Mouse (Mus musculus) heart, embryonic 11.5 days (tissue): ENCODE data around the gene Dclk1. TPM values are rescaled to one million over a fixed set of nuclear protein-coding genes. Genes with fewer than 3 reads are reported as not detected.
A peak's percentile ranks its signal among the peaks of the same experiment; 100 is the strongest.

Experiments
- ATAC-seq: fragments of 200-750 bp; cut with Nextera tagmentation; replicated peaks from 2 replicates; pipeline ENCODE4 v1.8.0; 2017; ENCODE audit warnings: moderate library complexity; ENCODE audit not compliant: insufficient number of reproducible peaks, low FRiP score, low TSS enrichment
- H3K27ac ChIP-seq: fragments of 300-500 bp; sonication (generic); 2 replicates; pipeline ENCODE4 v1.5.1; 2014; ENCODE audit warnings: mild to moderate bottlenecking, low read depth, low read length
- H3K27me3 ChIP-seq: fragments of 300-500 bp; sonication (generic); 2 replicates; pipeline ENCODE4 v1.6.1; 2014; ENCODE audit warnings: mild to moderate bottlenecking, low read length, mixed read lengths; ENCODE audit not compliant: control insufficient read depth, insufficient read depth
- H3K36me3 ChIP-seq: fragments of 300-500 bp; sonication (generic); 2 replicates; pipeline ENCODE4 v1.6.1; 2014; ENCODE audit warnings: mild to moderate bottlenecking, low read length, moderate library complexity, mixed read lengths; ENCODE audit not compliant: control insufficient read depth, insufficient read depth
- H3K4me1 ChIP-seq: fragments of 300-500 bp; sonication (generic); 2 replicates; pipeline ENCODE4 v1.6.1; 2014; ENCODE audit warnings: low read length; ENCODE audit not compliant: control insufficient read depth, insufficient read depth
- H3K4me2 ChIP-seq: fragments of 300-500 bp; sonication (generic); 2 replicates; pipeline ENCODE4 v1.6.1; 2014; ENCODE audit warnings: mild to moderate bottlenecking, moderate library complexity
- H3K4me3 ChIP-seq: fragments of 300-500 bp; sonication (generic); 2 replicates; pipeline ENCODE4 v1.5.1; 2014; ENCODE audit warnings: low read depth, low read length
- H3K9ac ChIP-seq: fragments of 300-500 bp; sonication (generic); 2 replicates; pipeline ENCODE4 v1.6.1; 2014; ENCODE audit warnings: mild to moderate bottlenecking, low read depth, low read length, moderate library complexity
- H3K9me3 ChIP-seq: fragments of 300-500 bp; sonication (generic); replicated peaks from 2 replicates; pipeline ENCODE4 v1.6.1; 2016; ENCODE audit warnings: low read length; ENCODE audit not compliant: control insufficient read depth
- WGBS: fragments of 180-500 bp; shearing (Covaris S2); extraction: QIAGEN DNeasy Blood & Tissue Kit; methylation state at CpG from one replicate; pipeline ENCODE4 v1.1.7; 2014; ENCODE audit not compliant: insufficient replicate concordance; 5-methylcytosine and 5-hydroxymethylcytosine counted together
- polyA plus RNA-seq: library from polyadenylated mRNA; unstranded; fragments of >200 nt; fragmentation: Nextera tagmentation; extraction: Ambion mirVana; gene quantifications from 2 replicates; pipeline ENCODE4 v1.2.1, GENCODE M21; 2014

The Dclk1 gene
- polyA plus RNA-seq, 1 experiment from 2014 or later: 4.7 TPM

GRCm38 (mm10) chr3:55404751-55405150 is 162.6 kb downstream of the Dclk1 start:
- WGBS: 92% methylated on average over 7 of the region's 7 CpGs
- Histone ChIP-seq H3K27me3 (no peaks in the 10 kb centered on the region), H3K36me3 (no peaks in the 10 kb centered on the region), H3K4me2 (no peak overlapping the region), H3K4me3 (no peak overlapping the region), H3K9me3 (no peaks in the 10 kb centered on the region), H3K4me1 (no peaks in the 10 kb centered on the region), H3K27ac (no peak overlapping the region), H3K9ac (no peak overlapping the region)
- ATAC-seq: no peak

- no peak overlapping the region for H3K4me3 ChIP-seq
- no peak overlapping the region for H3K4me2 ChIP-seq
- H3K9ac ChIP-seq: no peak overlapping the region
- 77% methylated on average over 7 of the region's 7 CpGs for WGBS
- no peak overlapping the region for H3K27ac ChIP-seq
- no peaks in the 10 kb centered on the region for H3K9me3 ChIP-seq
- H3K36me3 ChIP-seq: no peaks in the 10 kb centered on the region
- no peaks in the 10 kb centered on the region for H3K4me1 ChIP-seq
- no peak for ATAC-seq
- H3K27me3 ChIP-seq: no peaks in the 10 kb centered on the region
Measured at GRCm38 (mm10) chr3:55406616-55407015, 164.5 kb downstream of the Dclk1 start.

- H3K4me1 ChIP-seq: peaks cover 2% of the 10 kb centered on the region; the same call in 1 of the 2 replicates
- no peaks in the 10 kb centered on the region for H3K27me3 ChIP-seq
- H3K4me3 ChIP-seq: no peak overlapping the region
- ATAC-seq: no peak
- no peak overlapping the region for H3K4me2 ChIP-seq
- H3K9me3 ChIP-seq: 0 out of 2 replicates have a peak, but pooled peaks cover 3% of the 10 kb centered on the region
- no peak overlapping the region for H3K27ac ChIP-seq
- H3K36me3 ChIP-seq: no peaks in the 10 kb centered on the region
- H3K9ac ChIP-seq: no peak overlapping the region
Measured at GRCm38 (mm10) chr3:55411547-55411946, 169.4 kb downstream of the Dclk1 start.

GRCm38 (mm10) chr3:55415527-55415950 is 173.4 kb downstream of the Dclk1 start:
- H3K4me1 ChIP-seq: peaks cover 10% of the 10 kb centered on the region
- H3K4me3 ChIP-seq: 0 out of 2 replicates have a peak overlapping the region, but pooled peaks have one; percentile 12
- H3K9me3 ChIP-seq: 0 out of 2 replicates have a peak, but pooled peaks cover 3% of the 10 kb centered on the region
- no peak overlapping the region for H3K27ac ChIP-seq
- WGBS: 27% methylated on average over 14 of the region's 14 CpGs
- no peaks in the 10 kb centered on the region for H3K27me3 ChIP-seq
- H3K36me3 ChIP-seq: no peaks in the 10 kb centered on the region
- H3K4me2 ChIP-seq: peak overlapping the region; percentile 54
- H3K9ac ChIP-seq: peak overlapping the region; percentile 34; the same call in 1 of the 2 replicates
- no peak for ATAC-seq

GRCm38 (mm10) chr3:55418845-55419244 is 176.7 kb downstream of the Dclk1 start:
- 0 out of 2 replicates have a peak, but pooled peaks have one; percentile 55 for ATAC-seq
- 69% methylated on average over 6 of the region's 6 CpGs for WGBS
- no peak overlapping the region for H3K4me2 ChIP-seq

GRCm38 (mm10) chr3:55419334-55419733 is 177.2 kb downstream of the Dclk1 start:
- H3K4me1 ChIP-seq: peaks cover 10% of the 10 kb centered on the region
- no peaks in the 10 kb centered on the region for H3K27me3 ChIP-seq
- no peak overlapping the region for H3K27ac ChIP-seq
- no peak overlapping the region for H3K9ac ChIP-seq
- 28% methylated on average over 3 of the region's 3 CpGs for WGBS
- no peaks in the 10 kb centered on the region for H3K9me3 ChIP-seq
- no peaks in the 10 kb centered on the region for H3K36me3 ChIP-seq
- no peak for ATAC-seq
- H3K4me2 ChIP-seq: no peak overlapping the region
- no peak overlapping the region for H3K4me3 ChIP-seq

More at GRCm38 (mm10) chr3:55418845-55419244, 176.7 kb downstream of the Dclk1 start:
- H3K9me3 ChIP-seq: no peaks in the 10 kb centered on the region
- H3K4me1 ChIP-seq: peaks cover 10% of the 10 kb centered on the region
- no peaks in the 10 kb centered on the region for H3K27me3 ChIP-seq
- no peak overlapping the region for H3K4me3 ChIP-seq
- H3K36me3 ChIP-seq: no peaks in the 10 kb centered on the region
- no peak overlapping the region for H3K9ac ChIP-seq
- no peak overlapping the region for H3K27ac ChIP-seq

GRCm38 (mm10) chr3:55420436-55421083 is 178.4 kb downstream of the Dclk1 start:
- no peaks in the 10 kb centered on the region for H3K36me3 ChIP-seq
- H3K9ac ChIP-seq: no peak overlapping the region
- ATAC-seq: no peak
- no peaks in the 10 kb centered on the region for H3K9me3 ChIP-seq
- H3K4me2 ChIP-seq: no peak overlapping the region
- WGBS: 54% methylated on average over 8 of the region's 8 CpGs
- H3K27me3 ChIP-seq: no peaks in the 10 kb centered on the region
- no peak overlapping the region for H3K4me3 ChIP-seq
- H3K27ac ChIP-seq: no peak overlapping the region
- peaks cover 9% of the 10 kb centered on the region for H3K4me1 ChIP-seq

- 31% methylated on average over 11 of the region's 11 CpGs for WGBS
- no peak overlapping the region for H3K4me2 ChIP-seq
- ATAC-seq: no peak
Measured at GRCm38 (mm10) chr3:55423640-55424397, 181.7 kb downstream of the Dclk1 start.

More at GRCm38 (mm10) chr3:55423640-55424397, 181.7 kb downstream of the Dclk1 start:
- Histone ChIP-seq H3K27ac (no peak overlapping the region), H3K4me3 (no peak overlapping the region), H3K36me3 (no peaks in the 10 kb centered on the region), H3K9me3 (no peaks in the 10 kb centered on the region), H3K9ac (no peak overlapping the region), H3K27me3 (no peaks in the 10 kb centered on the region), H3K4me1 (peaks cover 2% of the 10 kb centered on the region)
